Mouse (Mus musculus): ENCODE measurements around the gene Rev1.

GRCm38 (mm10) chr1:38055176-38055575 lies 74.4 kb downstream of the Rev1 start:
- TF ChIP-seq EP300 (IDR thresholded peaks at IDR 0.05; ENCODE audit: low read depth in 1 of 2, low read length in 2 of 2) (no peak), USF1 (IDR thresholded peaks at IDR 0.05; ENCODE audit: low read depth, low read length) (no peak), CTCF (IDR thresholded peaks at IDR 0.05 in 2 of 3, conservative IDR thresholded peaks at IDR 0.05 in 1 of 3; ENCODE audit: control insufficient read depth in 1 of 3, insufficient read depth in 1 of 3, low read depth in 2 of 3, low read length in 3 of 3, poor library complexity in 1 of 3, severe bottlenecking in 1 of 3) (no peak), ELF1 (IDR thresholded peaks at IDR 0.05; ENCODE audit: low read depth, low read length) (no peak), CHD2 (IDR thresholded peaks at IDR 0.05; ENCODE audit: low read length) (no peak), ZMIZ1 (IDR thresholded peaks at IDR 0.05; ENCODE audit: low read depth, low read length) (no peak), SMC3 (IDR thresholded peaks at IDR 0.05; ENCODE audit: low read depth, low read length) (no peak), GATA1 (IDR thresholded peaks at IDR 0.05; ENCODE audit: low read depth, low read length) (no peak), MAZ (IDR thresholded peaks at IDR 0.05; ENCODE audit: low read depth, low read length) (no peak), POLR2A (IDR thresholded peaks at IDR 0.05; ENCODE audit: control insufficient read depth in 1 of 2, insufficient read depth in 1 of 2, low read depth in 1 of 2, low read length in 2 of 2, poor library complexity in 1 of 2) (no peak)
